Mouse (Mus musculus): ENCODE data around the gene Fmc1. TPM values are rescaled to one million over a fixed set of nuclear protein-coding genes. Genes with fewer than 3 reads are reported as not detected.

The Fmc1 gene
- polyA plus RNA-seq (2021; fragmentation: Nextera tagmentation): 173 and 181 TPM in 2 replicates
- long read RNA-seq, experiment 1, transcript Fmc1-201 (2 exons, 479 nt): major isoform, 12 of 14 reads
- long read RNA-seq, experiment 1, partial matches to known transcripts: 0 of 14 reads
- long read RNA-seq, experiment 1, other reads (novel, unspliced or antisense): 2 of 14 reads
- long read RNA-seq, experiment 2, transcript Fmc1-201 (2 exons, 479 nt): major isoform, 77 of 77 reads
- long read RNA-seq, experiment 2, partial matches to known transcripts: 0 of 77 reads
- long read RNA-seq, experiment 2, other reads (novel, unspliced or antisense): 0 of 77 reads

GRCm38 (mm10) chr6:38533428-38534405 lies at the start of gene Fmc1:
TSS of gene Fmc1 (plus strand) at chr6:38533502.

DNA sequence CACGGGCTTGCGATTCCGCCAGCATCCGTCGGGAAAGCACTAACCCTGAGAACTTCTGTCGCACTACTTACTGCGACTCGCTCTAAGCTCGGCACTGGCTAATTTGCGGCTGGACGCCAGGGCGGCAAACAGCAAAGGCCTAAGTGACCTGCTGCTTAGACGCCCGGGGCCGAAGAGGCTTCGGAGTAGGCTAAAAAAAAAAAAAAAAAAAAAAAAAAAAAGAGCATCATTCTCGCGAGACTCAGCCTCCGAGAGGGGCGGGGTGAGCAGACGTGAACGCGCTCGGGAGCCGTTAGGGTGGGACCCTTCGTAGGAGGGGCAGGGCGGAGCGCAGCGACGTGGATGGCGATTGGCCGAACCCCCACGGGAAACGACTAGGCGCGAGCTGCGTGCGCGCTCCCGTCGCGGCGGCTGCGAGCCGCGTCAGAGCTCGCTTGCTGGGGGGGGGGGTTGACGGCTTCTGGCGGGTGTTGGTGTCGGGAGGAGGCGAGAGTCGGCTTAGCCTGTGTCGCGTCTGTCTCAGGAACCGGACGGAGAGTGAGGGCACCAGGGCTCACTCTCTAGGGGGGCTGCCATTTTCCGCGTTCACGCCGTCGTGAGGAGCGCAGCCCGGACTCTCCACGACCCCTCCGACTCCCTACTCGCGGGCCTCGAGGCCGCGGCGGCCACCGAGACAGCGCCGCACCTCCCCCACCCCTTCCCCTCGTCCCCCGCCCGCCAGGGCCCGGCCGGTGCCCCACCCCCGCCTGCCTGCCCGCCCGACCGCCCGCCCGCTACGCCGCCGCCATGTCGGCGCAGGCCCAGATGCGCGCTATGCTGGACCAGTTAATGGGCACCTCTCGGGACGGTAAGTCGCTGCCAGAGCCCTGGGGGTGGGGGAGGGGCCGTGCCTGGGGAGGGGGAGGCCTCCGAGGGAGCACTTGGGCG lies 18.0 kb downstream of the Fmc1 start, which contains the start of gene Luc7l2:
Gene Luc7l2 (plus strand): TSS at position 273 of the 927 bp plus-strand sequence.

Other genes with a start within 250 kb of the Fmc1 start
- 0.34 and 1.7 TPM in 2 replicates for gene Zc3hav1l, start 234.2 kb upstream of the Fmc1 start, polyA plus RNA-seq (2021; fragmentation: Nextera tagmentation)
- gene Zc3hav1, start 178.9 kb upstream of the Fmc1 start, polyA plus RNA-seq (2021; fragmentation: Nextera tagmentation): 5.5 and 7.0 TPM in 2 replicates
- gene Ttc26, start 152.0 kb upstream of the Fmc1 start, polyA plus RNA-seq (2021; fragmentation: Nextera tagmentation): 2.7 and 4.4 TPM in 2 replicates
- 6.0 and 6.5 TPM in 2 replicates for gene Ubn2, start 99.6 kb upstream of the Fmc1 start, polyA plus RNA-seq (2021; fragmentation: Nextera tagmentation)
- gene Luc7l2, start 17.8 kb downstream of the Fmc1 start, polyA plus RNA-seq (2021; fragmentation: Nextera tagmentation): 3.5 and 5.6 TPM in 2 replicates
- 0.27 and 0.33 TPM in 2 replicates for gene Klrg2, start 103.7 kb downstream of the Fmc1 start, polyA plus RNA-seq (2021; fragmentation: Nextera tagmentation)
- 14.5 and 33.8 TPM in 2 replicates for gene Clec2l, start 129.6 kb downstream of the Fmc1 start, polyA plus RNA-seq (2021; fragmentation: Nextera tagmentation)